Mouse (Mus musculus) heart, embryonic 10.5 days (tissue): ENCODE measurements around the gene Ltb. TPM values are rescaled to one million over a fixed set of nuclear protein-coding genes. Genes with fewer than 3 reads are reported as not detected.

Source experiments
- DNase-seq: peaks from one replicate; pipeline ENCODE4 v3.0.0-alpha.2; 2017; ENCODE audit warnings: low spot score
- H3K27ac ChIP-seq: fragments of 300-500 bp; sonication (generic); 2 replicates; pipeline ENCODE4 v1.5.1; 2016; ENCODE audit warnings: mild to moderate bottlenecking
- H3K27me3 ChIP-seq: fragments of 300-500 bp; sonication (generic); 2 replicates; pipeline ENCODE4 v1.6.1; 2016; ENCODE audit warnings: mild to moderate bottlenecking; ENCODE audit not compliant: poor library complexity, insufficient read depth, severe bottlenecking
- H3K36me3 ChIP-seq: fragments of 300-500 bp; sonication (generic); 2 replicates; pipeline ENCODE4 v1.6.1; 2016; ENCODE audit warnings: mild to moderate bottlenecking, moderate library complexity
- H3K4me1 ChIP-seq: fragments of 300-500 bp; sonication (generic); 2 replicates; pipeline ENCODE4 v1.6.1; 2016; ENCODE audit warnings: mild to moderate bottlenecking
- H3K4me3 ChIP-seq: fragments of 300-500 bp; sonication (generic); 2 replicates; pipeline ENCODE4 v1.5.1; 2016; ENCODE audit warnings: mild to moderate bottlenecking, moderate library complexity
- H3K9me3 ChIP-seq: fragments of 300-500 bp; sonication (generic); 2 replicates; pipeline ENCODE4 v1.6.1; 2016; ENCODE audit warnings: mild to moderate bottlenecking, moderate library complexity
- WGBS: fragments of 180-500 bp; shearing (Covaris S2); methylation state at CpG from one replicate; pipeline ENCODE4 v1.1.7; 2016; 5-methylcytosine and 5-hydroxymethylcytosine counted together
- polyA plus RNA-seq: library from polyadenylated mRNA; unstranded; fragments of >200 nt; fragmentation: Nextera tagmentation; extraction: Ambion mirVana; gene quantifications from 2 replicates; pipeline ENCODE4 v1.2.1, GENCODE M21; 2016

Ltb gene
- polyA plus RNA-seq, 1 experiment from 2014 or later, result 0.15 TPM

DNA sequence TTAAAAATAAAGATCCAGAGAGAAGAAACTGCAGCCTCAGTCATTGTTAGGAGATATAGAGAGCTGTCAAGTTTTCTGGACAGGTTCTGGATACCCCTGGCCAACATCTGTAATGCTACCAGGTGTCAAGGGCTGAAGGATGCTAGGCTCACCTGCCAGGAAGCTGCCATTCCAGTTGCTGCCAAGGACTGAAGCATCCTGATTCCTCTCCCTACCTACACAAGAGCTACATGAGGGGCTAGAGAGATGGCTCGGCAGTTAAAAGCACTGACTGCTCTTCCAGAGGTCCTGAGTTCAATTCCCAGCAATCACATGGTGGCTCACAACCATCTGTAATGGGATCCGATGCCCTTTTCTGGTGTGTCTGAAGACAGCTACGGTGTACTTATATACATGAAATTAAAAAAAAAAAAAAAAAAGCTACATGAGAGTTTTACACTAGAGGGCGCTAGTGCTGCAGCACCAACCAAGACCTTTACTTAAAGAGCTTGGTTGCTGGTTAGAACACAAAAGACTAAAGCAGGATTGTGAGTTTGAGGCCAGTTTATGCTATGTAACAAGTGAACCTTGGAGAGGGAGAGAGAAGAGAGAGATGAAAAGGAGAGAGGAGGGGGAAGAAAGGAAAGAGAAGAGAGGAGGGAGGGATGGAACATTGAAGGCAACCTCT, 25.6 kb upstream of the Ltb start:
- Histone ChIP-seq H3K27ac (no peak overlapping the region), H3K4me1 (peaks cover 9% of the 10 kb centered on the region; the same call in 1 of the 2 replicates), H3K9me3 (no peaks in the 10 kb centered on the region), H3K27me3 (peaks cover 15% of the 10 kb centered on the region; the same call in 1 of the 2 replicates), H3K36me3 (no peaks in the 10 kb centered on the region), H3K4me3 (no peak overlapping the region)
- no peak for DNase-seq
- WGBS, result 22% methylated on average over 4 of the region's 4 CpGs

DNA sequence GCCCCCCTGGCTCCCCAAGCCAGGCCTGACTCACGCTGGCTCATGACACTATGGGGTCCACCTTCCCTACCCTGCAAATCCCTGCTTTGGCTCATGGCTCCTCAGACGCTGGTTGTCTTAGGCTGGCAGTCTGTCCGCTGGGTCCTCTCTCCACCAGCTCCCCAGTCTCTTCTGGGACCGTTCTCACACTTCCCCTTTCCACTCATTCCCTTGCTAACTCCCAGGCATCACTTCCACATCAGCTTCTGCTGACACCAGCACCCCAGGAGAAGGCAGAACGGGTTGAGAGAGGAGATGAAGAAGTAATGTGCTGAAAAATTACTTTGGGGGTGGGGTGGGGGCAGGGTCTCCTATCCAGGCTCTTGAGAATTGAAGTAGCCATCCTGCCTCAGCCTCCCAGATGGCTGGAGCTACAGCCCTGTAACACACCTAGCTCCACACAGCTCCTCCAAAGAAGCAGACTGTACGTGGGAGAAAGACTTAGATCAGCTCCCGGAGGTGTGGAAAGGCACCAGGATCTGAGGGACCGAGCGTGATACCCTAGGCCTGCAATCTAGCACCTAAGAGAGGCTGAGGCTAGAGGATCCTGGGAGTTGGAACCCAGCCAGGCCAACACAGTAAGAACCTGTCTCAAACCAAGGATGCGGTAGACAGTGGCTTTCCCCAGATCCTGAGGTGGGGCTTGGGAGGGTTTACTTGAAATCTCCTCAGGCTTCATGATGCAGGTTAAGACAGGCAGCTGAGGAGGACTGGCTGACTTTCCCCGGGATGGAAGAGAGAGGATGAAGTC, 21.6 kb upstream of the Ltb start:
- 64% methylated on average over 11 of the region's 11 CpGs for WGBS
- H3K27ac ChIP-seq, result no peak overlapping the region

DNA sequence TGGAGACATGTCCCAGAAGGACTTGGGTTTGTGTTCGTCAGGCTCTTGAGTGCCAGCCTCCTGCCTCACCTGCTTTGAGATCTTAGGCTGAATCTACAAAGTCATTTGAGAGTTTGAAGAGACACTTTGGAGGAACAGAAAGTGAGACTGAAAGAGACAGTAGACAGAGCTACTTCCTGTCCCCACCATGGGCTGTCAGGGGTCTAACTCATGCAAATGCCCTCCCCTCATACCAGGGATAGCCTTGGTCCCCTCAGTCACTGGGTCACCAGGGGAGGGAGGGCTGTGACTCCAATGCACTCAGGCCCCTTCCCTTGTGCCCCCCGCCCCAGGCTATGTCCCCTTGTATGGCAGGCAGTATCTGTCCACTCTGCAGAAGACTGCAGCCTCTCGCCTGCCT, 20.9 kb upstream of the Ltb start:
- H3K27ac ChIP-seq, result no peak overlapping the region
- no peaks in the 10 kb centered on the region for H3K9me3 ChIP-seq
- H3K27me3 ChIP-seq, result peaks cover 15% of the 10 kb centered on the region; the same call in 1 of the 2 replicates
- DNase-seq, result no peak
- 68% methylated on average over 3 of the region's 3 CpGs for WGBS
- no peak overlapping the region for H3K4me3 ChIP-seq
- H3K36me3 ChIP-seq, result no peaks in the 10 kb centered on the region
- H3K4me1 ChIP-seq, result no peaks in the 10 kb centered on the region

More for the DNA sequence above, 21.6 kb upstream of the Ltb start:
- Histone ChIP-seq H3K27me3 (peaks cover 15% of the 10 kb centered on the region; the same call in 1 of the 2 replicates), H3K9me3 (no peaks in the 10 kb centered on the region), H3K4me1 (no peaks in the 10 kb centered on the region), H3K36me3 (no peaks in the 10 kb centered on the region), H3K4me3 (no peak overlapping the region)
- DNase-seq, result no peak

DNA sequence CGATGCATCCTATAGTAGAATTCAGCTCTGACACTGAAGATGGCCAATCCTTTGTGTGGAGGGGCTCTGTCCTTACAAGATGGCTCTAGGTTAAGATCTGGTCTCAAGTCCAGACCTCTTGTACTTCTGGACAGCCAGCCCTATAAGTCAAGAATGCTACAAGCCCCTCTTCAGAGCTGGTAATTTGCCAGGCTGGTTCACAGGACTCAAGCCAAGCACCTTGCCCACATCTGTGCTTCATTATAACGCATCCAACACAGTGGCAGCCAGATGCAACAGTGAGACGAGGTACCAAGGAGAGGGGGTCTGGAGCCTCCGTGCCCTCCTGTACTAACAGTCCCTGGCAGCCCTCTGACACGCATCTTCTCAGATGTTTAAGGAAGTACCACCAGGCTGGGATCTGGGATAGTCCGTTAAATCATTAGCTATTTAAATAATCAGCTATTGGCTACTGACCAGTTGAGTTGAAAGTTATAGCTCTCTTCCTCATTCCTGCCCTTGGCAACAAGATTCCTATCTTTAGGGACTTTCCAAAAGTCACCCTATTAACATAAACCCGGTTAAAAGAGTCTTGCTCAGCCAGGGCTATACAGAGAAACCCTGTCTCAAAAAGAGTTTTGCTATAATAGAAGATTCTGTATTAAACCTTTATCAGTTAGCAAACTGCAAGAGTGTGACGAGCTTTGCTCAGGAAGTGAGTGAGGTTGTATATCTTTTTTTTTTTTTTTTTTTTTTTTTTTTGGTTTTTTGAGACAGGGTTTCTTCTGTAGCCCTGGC, 19.9 kb upstream of the Ltb start:
- Histone ChIP-seq H3K27me3 (peaks cover 15% of the 10 kb centered on the region; the same call in 1 of the 2 replicates), H3K4me1 (0 out of 2 replicates have a peak, but pooled peaks cover 2% of the 10 kb centered on the region), H3K9me3 (no peaks in the 10 kb centered on the region), H3K4me3 (no peak overlapping the region), H3K27ac (no peak overlapping the region), H3K36me3 (no peaks in the 10 kb centered on the region)
- 70% methylated on average over 8 of the region's 8 CpGs for WGBS
- no peak for DNase-seq

DNA sequence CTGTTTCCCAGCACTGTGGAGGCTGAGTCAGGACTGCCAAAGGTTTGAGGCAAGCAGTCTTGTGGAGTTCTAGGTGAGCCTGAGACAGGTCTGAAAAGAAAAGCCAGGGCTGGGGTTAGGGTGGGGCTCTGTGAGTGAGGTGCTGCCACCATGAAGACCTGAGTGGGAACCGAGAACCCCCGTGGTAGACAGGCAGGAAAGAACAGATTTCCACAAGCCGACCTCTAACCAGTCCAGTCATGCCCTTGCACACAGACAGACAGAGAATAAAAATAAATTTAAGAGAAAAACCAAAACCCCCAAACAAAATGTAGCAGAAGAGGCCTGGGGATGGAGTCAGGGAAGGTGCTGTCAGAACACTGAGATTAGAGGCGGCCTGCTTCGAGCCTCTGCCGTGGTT, 18.9 kb upstream of the Ltb start:
- H3K9me3 ChIP-seq, result no peaks in the 10 kb centered on the region
- 79% methylated on average over 6 of the region's 6 CpGs for WGBS

DNA sequence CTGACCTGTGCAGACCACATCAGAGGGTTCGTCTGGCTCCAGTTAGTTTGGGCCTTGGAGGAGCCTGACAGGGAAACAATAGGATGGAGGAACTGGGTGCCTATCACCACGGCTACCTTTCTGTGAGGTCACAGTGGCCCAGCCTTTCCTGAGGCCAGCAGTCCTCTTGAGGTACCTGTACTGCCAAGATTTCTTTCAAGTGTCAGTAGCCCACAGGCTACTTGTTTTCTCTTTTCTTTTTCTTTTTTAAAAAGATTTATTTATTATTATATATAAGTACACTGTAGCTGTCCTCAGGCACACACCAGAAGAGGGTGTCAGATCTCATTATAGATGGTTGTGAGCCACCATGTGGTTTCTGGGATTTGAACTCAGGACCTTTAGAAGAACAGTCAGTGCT, 18.3 kb upstream of the Ltb start, which contains the start of gene Aif1:
Aif1 (minus strand) TSS at position 101 of the 400 bp plus-strand sequence.
- Histone ChIP-seq H3K27ac (no peak within 1 kb of the TSS), H3K36me3 (no peaks in the 10 kb centered on the region), H3K4me3 (no peak within 1 kb of the TSS), H3K4me1 (0 out of 2 replicates have a peak, but pooled peaks cover 2% of the 10 kb centered on the region), H3K9me3 (no peaks in the 10 kb centered on the region), H3K27me3 (peaks cover 15% of the 10 kb centered on the region; the same call in 1 of the 2 replicates)
- DNase-seq, result no peak
- 55% methylated on average over 2 of the region's 2 CpGs for WGBS

More for the DNA sequence above, 18.9 kb upstream of the Ltb start:
- no peak for DNase-seq
- Histone ChIP-seq H3K27ac (no peak overlapping the region), H3K4me3 (no peak overlapping the region), H3K27me3 (peaks cover 15% of the 10 kb centered on the region; the same call in 1 of the 2 replicates), H3K36me3 (no peaks in the 10 kb centered on the region), H3K4me1 (0 out of 2 replicates have a peak, but pooled peaks cover 2% of the 10 kb centered on the region)

DNA sequence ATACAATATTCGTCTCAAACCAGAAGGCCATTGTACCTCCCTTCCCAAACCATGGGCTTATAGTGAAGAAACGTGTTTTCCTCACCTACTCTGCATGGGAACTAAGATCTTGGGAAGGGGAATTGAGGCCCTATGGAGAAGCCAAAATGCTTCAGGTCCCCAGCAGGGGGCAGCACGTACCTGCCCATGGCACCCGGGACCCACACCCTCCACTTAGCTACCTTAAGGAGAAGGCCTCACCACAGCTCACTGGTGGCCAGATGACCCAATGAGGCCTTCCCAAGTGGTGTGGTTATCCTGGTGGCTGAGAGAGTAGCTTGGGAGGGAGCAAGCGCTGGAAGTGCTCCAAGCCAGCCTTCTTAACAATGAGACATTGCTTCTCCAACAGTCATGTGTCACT, 15.7 kb upstream of the Ltb start:
- Histone ChIP-seq H3K9me3 (no peaks in the 10 kb centered on the region), H3K4me1 (0 out of 2 replicates have a peak, but pooled peaks cover 2% of the 10 kb centered on the region), H3K27me3 (no peaks in the 10 kb centered on the region), H3K36me3 (no peaks in the 10 kb centered on the region), H3K4me3 (no peak overlapping the region), H3K27ac (no peak overlapping the region)
- peak; percentile 89 for DNase-seq
- WGBS, result 10% methylated on average over 5 of the region's 5 CpGs

DNA sequence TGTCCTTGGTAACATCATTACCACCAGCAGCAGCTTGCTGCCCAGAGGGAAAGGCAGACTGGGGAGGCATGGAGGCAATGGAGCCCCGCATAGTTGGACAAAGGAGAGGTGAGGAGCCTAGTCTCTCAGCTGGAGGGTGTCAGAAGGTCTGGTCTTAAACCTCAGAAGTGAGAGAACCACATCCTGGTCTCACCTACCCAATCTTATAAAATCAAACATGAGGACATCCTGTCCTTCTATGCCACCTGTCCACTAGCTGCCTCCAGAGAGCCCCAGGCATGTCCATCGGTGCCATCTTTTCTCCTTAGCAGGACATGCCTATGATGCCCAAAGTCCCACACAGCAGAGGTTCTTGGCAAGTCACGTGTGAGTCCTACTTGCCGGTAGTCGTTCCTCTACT, 14.1 kb upstream of the Ltb start:
- no peaks in the 10 kb centered on the region for H3K27me3 ChIP-seq
- no peak for DNase-seq
- H3K4me1 ChIP-seq, result 0 out of 2 replicates have a peak, but pooled peaks cover 2% of the 10 kb centered on the region
- WGBS, result 79% methylated on average over 5 of the region's 5 CpGs
- H3K27ac ChIP-seq, result no peak overlapping the region
- no peaks in the 10 kb centered on the region for H3K9me3 ChIP-seq
- no peak overlapping the region for H3K4me3 ChIP-seq
- no peaks in the 10 kb centered on the region for H3K36me3 ChIP-seq

DNA sequence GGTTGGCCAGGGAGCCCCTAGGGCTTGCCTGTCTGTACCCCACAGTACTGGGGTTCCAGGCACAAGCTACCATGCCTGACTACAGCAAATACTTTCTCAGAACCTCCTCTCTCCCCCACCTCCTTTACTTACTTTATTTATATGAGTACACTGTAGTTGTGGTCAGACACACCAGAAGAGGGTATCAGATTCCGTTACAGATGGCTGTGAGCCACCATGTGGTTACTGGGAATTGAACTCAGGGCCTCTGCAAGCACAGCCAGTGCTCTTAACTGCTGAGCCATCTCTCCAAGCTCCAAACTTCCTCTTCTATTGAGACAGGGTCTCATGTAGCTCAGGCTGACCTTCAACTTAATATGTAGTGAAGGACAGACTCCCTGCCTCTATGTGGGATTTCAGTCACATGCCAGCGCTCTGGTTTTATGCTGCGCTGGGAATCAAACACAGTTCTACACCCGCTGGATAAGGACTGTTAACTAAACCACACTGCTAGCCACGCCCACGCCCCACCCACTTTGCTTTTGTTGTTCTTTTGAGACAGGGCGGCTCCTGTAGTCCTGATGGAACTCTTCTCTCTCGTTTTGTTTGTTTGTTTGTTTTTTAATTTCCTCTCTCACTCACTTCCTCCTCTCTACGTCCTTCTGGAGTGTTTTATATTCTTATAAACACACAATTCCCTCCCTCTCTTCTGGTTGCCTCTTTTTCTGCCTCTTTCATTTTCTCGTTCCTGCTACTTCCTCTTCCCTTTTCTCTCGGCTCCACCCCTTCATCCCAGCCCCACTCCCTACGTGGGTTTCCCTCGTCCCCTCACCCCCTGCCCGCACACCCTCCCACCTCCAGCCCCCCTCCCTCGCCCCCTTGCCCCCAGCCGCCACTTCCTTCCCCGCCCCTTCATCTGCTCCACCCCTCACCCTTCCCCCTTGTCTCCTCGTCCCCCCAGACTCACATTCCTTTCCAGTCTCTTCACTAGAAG, 8.3 kb upstream of the Ltb start:
- Histone ChIP-seq H3K4me1 (peaks cover 17% of the 10 kb centered on the region), H3K9me3 (no peaks in the 10 kb centered on the region), H3K4me3 (peak overlapping the region; percentile 66), H3K27ac (peak overlapping the region; percentile 83), H3K36me3 (no peaks in the 10 kb centered on the region), H3K27me3 (no peaks in the 10 kb centered on the region)
- DNase-seq, result peak; percentile 86
- 3% methylated on average over 18 of the region's 18 CpGs for WGBS

DNA sequence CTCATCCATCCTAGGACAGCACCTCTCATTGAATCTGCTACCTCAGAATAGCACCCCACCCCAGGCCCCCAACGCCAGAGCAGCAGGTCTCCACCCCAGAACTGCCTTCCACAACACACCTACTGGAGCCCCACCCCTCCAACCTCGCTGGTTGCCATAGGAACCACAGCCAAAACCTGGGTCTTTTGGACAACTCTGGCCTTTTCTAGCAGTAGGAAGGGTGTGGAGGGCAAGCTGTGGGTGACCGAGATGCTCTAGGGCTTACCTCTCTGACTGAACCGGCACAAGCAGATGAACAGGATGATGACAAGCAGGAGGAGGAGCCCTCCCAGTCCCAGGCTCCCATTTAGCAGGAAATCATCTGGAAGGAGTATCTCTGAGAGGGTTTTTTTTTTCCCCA, 7.6 kb upstream of the Ltb start:
- 0% methylated on average over 4 of the region's 4 CpGs for WGBS
- Histone ChIP-seq H3K4me3 (peak overlapping the region; percentile 66), H3K27ac (peak overlapping the region; percentile 83), H3K36me3 (no peaks in the 10 kb centered on the region), H3K27me3 (no peaks in the 10 kb centered on the region), H3K4me1 (peaks cover 17% of the 10 kb centered on the region), H3K9me3 (no peaks in the 10 kb centered on the region)
- DNase-seq, result no peak

DNA sequence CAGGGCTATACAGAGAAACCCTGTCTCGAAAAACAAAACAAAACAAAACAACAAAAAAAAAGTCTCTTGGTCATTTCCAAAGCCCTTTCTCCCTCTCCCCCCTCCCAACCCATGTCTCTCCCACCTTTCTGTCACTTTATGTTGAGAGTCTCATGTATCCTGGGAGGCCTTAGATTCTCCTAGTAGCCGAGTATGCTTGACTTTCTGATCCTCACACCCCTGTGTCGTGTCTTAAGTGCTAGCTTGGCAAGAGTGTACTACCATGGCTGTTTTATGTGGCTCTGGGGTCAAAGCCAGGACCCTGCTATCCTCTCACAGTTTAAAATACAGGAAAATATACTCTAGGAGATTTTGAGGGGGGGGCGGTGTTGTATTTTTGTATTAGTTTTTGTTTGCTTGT, 6.9 kb upstream of the Ltb start:
- WGBS, result 73% methylated on average over 4 of the region's 4 CpGs
- H3K4me3 ChIP-seq, result no peak overlapping the region
- H3K27me3 ChIP-seq, result no peaks in the 10 kb centered on the region
- H3K9me3 ChIP-seq, result no peaks in the 10 kb centered on the region
- DNase-seq, result no peak
- H3K27ac ChIP-seq, result no peak overlapping the region
- H3K36me3 ChIP-seq, result no peaks in the 10 kb centered on the region
- peaks cover 17% of the 10 kb centered on the region for H3K4me1 ChIP-seq
